Mouse (Mus musculus): ENCODE results near the gene Nf2. TPM values are rescaled to one million over a fixed set of nuclear protein-coding genes. Genes with fewer than 3 reads are reported as not detected.

The Nf2 gene
- polyA plus RNA-seq (2012; rRNA removed), result 54.0 and 54.4 TPM in 2 replicates

DNA sequence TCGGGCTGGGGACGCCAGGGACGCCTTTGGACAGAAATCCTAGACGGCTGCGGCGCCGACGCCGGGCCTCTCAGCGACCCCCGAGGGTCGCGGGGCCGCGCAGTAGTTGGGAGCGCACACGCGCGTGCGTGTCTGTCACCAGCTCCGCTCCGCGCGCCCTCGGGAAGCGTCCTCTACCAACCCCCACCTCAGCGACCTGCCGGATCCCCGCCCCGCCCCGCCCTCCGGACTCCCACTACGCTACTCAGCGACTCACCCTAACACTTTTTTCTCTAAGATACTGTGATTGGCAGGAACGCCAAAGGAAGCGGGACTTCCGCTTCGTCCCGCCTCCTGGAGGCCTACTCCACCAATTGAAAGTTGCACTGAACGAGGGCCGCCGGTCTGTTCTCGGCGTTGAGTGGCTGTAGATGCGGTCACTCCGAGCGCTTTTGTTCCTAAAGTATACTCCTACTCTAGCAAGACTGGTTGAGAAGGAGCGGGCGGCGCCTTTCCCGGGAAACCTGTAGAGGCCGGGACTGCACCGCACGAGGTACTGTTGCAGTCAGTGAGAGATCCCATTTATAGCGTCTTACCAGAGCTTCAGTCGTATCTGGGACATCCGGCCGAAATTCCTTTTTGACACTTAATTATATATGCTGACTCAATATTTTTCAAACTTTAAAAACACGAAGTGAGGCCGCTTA is at the start of gene Nf2:
Nf2 (minus strand) TSS at position 279 of the 686 bp plus-strand sequence.
- no peaks in the 10 kb centered on the region for H3K36me3 ChIP-seq (ENCODE audit: control insufficient read depth, insufficient read depth, low read length)
- WGBS, result under 1% methylated on average over 59 of the region's 60 CpGs
- DNase-seq, result peak; percentile 100

DNA sequence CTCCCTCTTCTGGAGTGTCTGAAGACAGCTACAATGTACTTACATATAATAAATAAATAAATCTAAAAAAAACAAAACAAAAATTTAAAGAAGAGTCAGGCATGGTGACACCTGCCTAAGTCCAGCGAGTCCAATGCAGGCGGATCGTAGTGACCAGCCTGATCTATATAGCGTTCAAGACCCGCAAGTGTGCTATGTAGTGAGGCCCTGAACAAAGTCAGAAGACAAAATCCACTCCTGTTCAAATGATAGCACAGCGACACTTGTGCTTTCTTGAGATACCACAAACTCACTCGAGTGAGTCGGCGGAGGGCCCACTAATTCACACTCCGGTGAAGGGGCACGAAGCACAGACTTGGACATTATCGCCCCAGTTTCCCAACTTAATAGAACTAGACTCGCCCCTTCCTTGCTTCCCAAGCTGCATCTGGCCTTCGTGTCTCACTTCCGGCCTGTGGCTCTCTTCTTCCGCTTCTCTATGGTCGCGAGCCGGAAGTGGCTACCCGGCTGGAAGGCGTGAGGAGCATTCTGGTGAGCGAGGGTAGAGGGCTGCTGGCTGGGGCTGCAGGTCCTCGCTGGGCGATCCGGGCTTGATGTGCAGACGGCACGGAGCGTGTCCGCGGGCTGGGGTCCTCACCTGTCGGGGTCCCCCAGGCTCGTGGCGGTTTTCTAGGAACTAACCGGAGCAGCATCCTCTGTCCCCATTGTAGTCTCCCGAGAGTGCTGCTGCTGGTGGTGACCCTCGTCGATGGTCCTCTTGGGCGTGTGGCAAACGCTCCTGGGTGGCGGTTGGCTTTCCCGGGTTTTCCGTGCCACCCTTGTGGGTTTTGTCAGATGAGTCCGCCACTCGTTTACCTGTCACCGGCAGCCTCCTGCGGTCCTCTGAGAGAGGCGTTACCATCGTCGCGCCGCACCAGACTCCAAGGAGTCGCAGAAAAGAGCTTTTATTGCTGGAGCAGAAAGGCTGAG is 45.8 kb upstream of the Nf2 start, which contains the start of gene Thoc5:
Thoc5 (plus strand) TSS at position 473 of the 969 bp plus-strand sequence.
- 2% methylated on average over 52 of the region's 52 CpGs for WGBS
- peak; percentile 88 for DNase-seq
- no peaks in the 10 kb centered on the region; the same call in 1 of the 2 replicates for H3K36me3 ChIP-seq (ENCODE audit: control insufficient read depth, insufficient read depth, low read length)
- H3K27me3 ChIP-seq (replicated peaks; ENCODE audit: control insufficient read depth, insufficient read depth, low read length), result no peaks in the 10 kb centered on the region
- no peaks in the 10 kb centered on the region; the same call in 1 of the 2 replicates for H3K4me1 ChIP-seq (ENCODE audit: control insufficient read depth, insufficient read depth, low read length)
- TF ChIP-seq CTCF (conservative IDR thresholded peaks at IDR 0.05; ENCODE audit: insufficient read depth, insufficient read length, low read depth, low read length) (no peak), POLR2A (IDR thresholded peaks at IDR 0.05; ENCODE audit: low read depth, low read length) (peak; percentile 47)
- H3K4me3 ChIP-seq (ENCODE audit: insufficient read depth, low read depth, low read length), result peak within 1 kb of the TSS; percentile 88
- H3K27ac ChIP-seq (ENCODE audit: insufficient read depth, low read depth, low read length), result peak within 1 kb of the TSS; percentile 85

More for the DNA sequence above, at the start of gene Nf2:
- Histone ChIP-seq H3K27ac (ENCODE audit: insufficient read depth, low read depth, low read length) (peak within 1 kb of the TSS; percentile 60), H3K4me1 (ENCODE audit: control insufficient read depth, insufficient read depth, low read length) (0 out of 2 replicates have a peak, but pooled peaks cover 4% of the 10 kb centered on the region), H3K27me3 (replicated peaks; ENCODE audit: control insufficient read depth, insufficient read depth, low read length) (no peaks in the 10 kb centered on the region), H3K4me3 (ENCODE audit: insufficient read depth, low read depth, low read length) (peak within 1 kb of the TSS; percentile 100)
- TF ChIP-seq POLR2A (IDR thresholded peaks at IDR 0.05; ENCODE audit: low read depth, low read length) (peak; percentile 58), CTCF (conservative IDR thresholded peaks at IDR 0.05; ENCODE audit: insufficient read depth, insufficient read length, low read depth, low read length) (no peak)

DNA sequence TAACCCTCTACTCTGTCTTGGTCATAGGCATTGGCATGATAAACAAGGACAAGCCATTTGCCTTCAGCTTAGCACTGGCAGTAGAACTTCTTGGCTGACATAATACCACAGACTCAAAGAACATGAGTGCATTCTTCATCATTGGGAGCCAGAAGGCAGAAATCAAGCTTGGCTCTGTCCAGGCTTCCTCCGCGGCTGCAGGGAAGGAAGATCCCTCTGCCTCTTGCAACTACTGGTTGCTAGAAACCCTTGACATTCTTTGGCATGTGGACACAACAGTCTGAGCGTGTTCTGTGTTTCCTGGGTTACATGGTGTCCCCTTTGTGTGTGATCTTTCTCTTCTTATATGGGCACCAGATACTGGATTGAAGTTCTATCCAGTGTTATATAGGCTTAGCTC is 37.7 kb upstream of the Nf2 start:
- no peaks in the 10 kb centered on the region; the same call in 1 of the 2 replicates for H3K36me3 ChIP-seq (ENCODE audit: control insufficient read depth, insufficient read depth, low read length)
- WGBS, result 91% methylated on average over 3 of the region's 3 CpGs
- no peak overlapping the region for H3K4me3 ChIP-seq (ENCODE audit: insufficient read depth, low read depth, low read length)
- no peak overlapping the region for H3K27ac ChIP-seq (ENCODE audit: insufficient read depth, low read depth, low read length)
- H3K27me3 ChIP-seq (replicated peaks; ENCODE audit: control insufficient read depth, insufficient read depth, low read length), result no peaks in the 10 kb centered on the region
- TF ChIP-seq CTCF (conservative IDR thresholded peaks at IDR 0.05; ENCODE audit: insufficient read depth, insufficient read length, low read depth, low read length) (no peak), POLR2A (IDR thresholded peaks at IDR 0.05; ENCODE audit: low read depth, low read length) (no peak)
- H3K4me1 ChIP-seq (ENCODE audit: control insufficient read depth, insufficient read depth, low read length), result peaks cover 10% of the 10 kb centered on the region
- no peak for DNase-seq

DNA sequence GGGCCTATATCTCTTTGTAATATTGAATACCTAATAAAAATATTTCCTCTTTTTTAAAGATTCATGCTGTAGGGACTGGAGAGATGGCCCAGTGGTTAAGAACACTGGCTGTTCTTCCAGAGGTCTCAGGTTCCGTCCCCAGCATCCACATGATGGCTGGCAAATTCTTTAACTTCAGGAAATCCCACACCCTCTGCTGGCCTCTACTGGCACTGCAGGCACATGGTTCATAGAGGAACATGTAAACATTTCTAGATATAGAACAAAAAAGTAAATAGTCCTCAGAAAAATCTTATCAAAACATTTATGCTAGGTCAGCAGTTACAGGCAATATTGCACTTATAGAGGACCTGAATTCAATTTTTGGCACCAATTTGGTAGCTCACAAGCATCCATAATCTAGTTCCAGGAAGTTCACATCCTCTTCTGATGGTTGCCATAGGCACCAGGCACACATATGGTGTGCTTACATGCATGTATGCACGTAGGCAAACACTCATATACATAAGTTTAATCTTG is 36.1 kb upstream of the Nf2 start:
- no peak for TF ChIP-seq POLR2A (IDR thresholded peaks at IDR 0.05; ENCODE audit: low read depth, low read length)
- peak; percentile 64 for TF ChIP-seq CTCF (conservative IDR thresholded peaks at IDR 0.05; ENCODE audit: insufficient read depth, insufficient read length, low read depth, low read length)
- DNase-seq, result peak; percentile 65
- Histone ChIP-seq H3K36me3 (ENCODE audit: control insufficient read depth, insufficient read depth, low read length) (no peaks in the 10 kb centered on the region; the same call in 1 of the 2 replicates), H3K4me3 (ENCODE audit: insufficient read depth, low read depth, low read length) (no peak overlapping the region), H3K4me1 (ENCODE audit: control insufficient read depth, insufficient read depth, low read length) (peaks cover 20% of the 10 kb centered on the region), H3K27ac (ENCODE audit: insufficient read depth, low read depth, low read length) (no peak overlapping the region), H3K27me3 (replicated peaks; ENCODE audit: control insufficient read depth, insufficient read depth, low read length) (no peaks in the 10 kb centered on the region)
- WGBS, result 59% methylated on average over 2 of the region's 2 CpGs

DNA sequence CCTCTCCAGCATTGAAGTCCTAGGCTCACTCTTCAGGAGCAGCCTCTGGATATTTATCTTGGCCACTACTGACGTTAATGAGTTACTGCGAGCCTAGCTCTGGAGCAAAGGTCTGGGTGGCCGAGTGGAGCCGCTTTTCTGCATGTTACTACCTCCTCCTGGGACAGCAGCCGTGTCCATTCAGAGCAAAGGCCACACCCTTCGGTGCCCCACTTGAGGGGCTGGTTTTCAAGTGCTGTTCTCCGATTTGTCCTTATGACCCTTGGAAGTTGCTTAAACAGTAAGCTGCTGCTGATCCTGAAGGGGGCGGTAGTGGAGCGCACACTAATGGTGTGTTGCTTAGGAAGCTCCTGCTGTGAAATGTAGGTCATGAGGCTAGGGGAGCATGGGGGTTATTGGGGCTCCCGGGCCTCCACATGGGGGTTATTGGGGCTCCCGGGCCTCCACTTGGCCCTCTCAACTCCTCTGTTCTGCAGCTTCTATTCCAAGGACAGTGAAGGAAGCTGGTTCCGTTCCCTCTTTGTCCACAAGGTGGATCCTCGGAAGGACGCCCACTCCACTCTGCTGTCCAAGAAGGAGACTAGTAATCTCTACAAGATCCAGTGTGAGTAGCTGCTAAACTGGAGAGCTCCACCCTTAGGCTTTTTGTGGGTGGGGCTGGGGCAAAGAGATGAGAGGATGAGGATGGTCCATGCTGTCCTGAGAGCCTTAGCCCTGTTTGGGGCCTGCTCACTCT is 33.7 kb upstream of the Nf2 start:
- TF ChIP-seq CTCF (conservative IDR thresholded peaks at IDR 0.05; ENCODE audit: insufficient read depth, insufficient read length, low read depth, low read length) (peak; percentile 74), POLR2A (IDR thresholded peaks at IDR 0.05; ENCODE audit: low read depth, low read length) (no peak)
- Histone ChIP-seq H3K4me3 (ENCODE audit: insufficient read depth, low read depth, low read length) (no peak overlapping the region), H3K27me3 (replicated peaks; ENCODE audit: control insufficient read depth, insufficient read depth, low read length) (no peaks in the 10 kb centered on the region), H3K27ac (ENCODE audit: insufficient read depth, low read depth, low read length) (no peak overlapping the region; the same call in 1 of the 2 replicates), H3K36me3 (ENCODE audit: control insufficient read depth, insufficient read depth, low read length) (no peaks in the 10 kb centered on the region), H3K4me1 (ENCODE audit: control insufficient read depth, insufficient read depth, low read length) (peaks cover 20% of the 10 kb centered on the region)
- peak; percentile 95 for DNase-seq
- 26% methylated on average over 14 of the region's 14 CpGs for WGBS

DNA sequence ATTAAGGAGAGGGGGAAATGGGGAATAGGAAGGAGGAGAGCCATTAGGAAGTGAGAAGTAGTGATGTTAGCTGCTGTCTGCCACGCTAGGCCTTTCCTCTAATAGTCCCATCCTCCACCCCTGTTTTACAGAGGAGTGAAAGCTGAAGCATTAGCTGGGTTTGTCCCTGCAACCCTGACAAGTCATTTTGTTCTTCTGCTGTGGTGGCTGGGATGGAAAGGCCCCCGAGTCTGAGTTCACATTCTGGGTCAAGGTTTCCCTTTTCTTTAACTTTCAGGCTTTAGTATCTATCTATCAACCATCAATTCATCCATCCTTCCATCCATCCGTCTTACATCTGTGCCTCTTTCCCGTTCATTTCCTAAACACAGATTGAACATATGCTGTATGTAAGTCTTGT is 31.8 kb upstream of the Nf2 start:
- Histone ChIP-seq H3K27me3 (replicated peaks; ENCODE audit: control insufficient read depth, insufficient read depth, low read length) (no peaks in the 10 kb centered on the region), H3K27ac (ENCODE audit: insufficient read depth, low read depth, low read length) (no peak overlapping the region), H3K4me3 (ENCODE audit: insufficient read depth, low read depth, low read length) (no peak overlapping the region), H3K4me1 (ENCODE audit: control insufficient read depth, insufficient read depth, low read length) (peaks cover 20% of the 10 kb centered on the region), H3K36me3 (ENCODE audit: control insufficient read depth, insufficient read depth, low read length) (no peaks in the 10 kb centered on the region)
- WGBS, result 85% methylated on average over 4 of the region's 4 CpGs
- TF ChIP-seq POLR2A (IDR thresholded peaks at IDR 0.05; ENCODE audit: low read depth, low read length) (no peak), CTCF (conservative IDR thresholded peaks at IDR 0.05; ENCODE audit: insufficient read depth, insufficient read length, low read depth, low read length) (no peak)
- no peak for DNase-seq
